Mouse (Mus musculus) embryonic facial prominence, embryonic 15.5 days (tissue): Measurements from ENCODE around the gene Ing4. TPM values are rescaled to one million over a fixed set of nuclear protein-coding genes. Genes with fewer than 3 reads are reported as not detected.
"Not testable (repeated sequence)": the region's sequence is repeated elsewhere in the genome, so short reads cannot be mapped to it uniquely, and the experiment has no call there.

Experiments used
- ATAC-seq: fragments of 200-750 bp; cut with Nextera tagmentation; 2 replicates; pipeline ENCODE4 v1.8.0; 2017; ENCODE audit warnings: low read depth, moderate TSS enrichment; ENCODE audit not compliant: insufficient number of reproducible peaks, low FRiP score, low TSS enrichment
- H3K27ac ChIP-seq: fragments of 300-500 bp; sonication (generic); replicated peaks from 2 replicates; pipeline ENCODE4 v1.5.1; 2015; ENCODE audit warnings: mild to moderate bottlenecking, inconsistent platforms
- H3K27me3 ChIP-seq: fragments of 300-500 bp; sonication (generic); 2 replicates; pipeline ENCODE4 v1.6.1; 2015; ENCODE audit warnings: inconsistent platforms
- H3K36me3 ChIP-seq: fragments of 300-500 bp; sonication (generic); 2 replicates; pipeline ENCODE4 v1.6.1; 2015; ENCODE audit warnings: mild to moderate bottlenecking, inconsistent platforms
- H3K4me1 ChIP-seq: fragments of 300-500 bp; sonication (generic); 2 replicates; pipeline ENCODE4 v1.6.1; 2015; ENCODE audit warnings: inconsistent platforms
- H3K4me2 ChIP-seq: fragments of 300-500 bp; sonication (generic); replicated peaks from 2 replicates; pipeline ENCODE4 v1.6.1; 2015; ENCODE audit warnings: mild to moderate bottlenecking, inconsistent platforms
- H3K4me3 ChIP-seq: fragments of 300-500 bp; sonication (generic); replicated peaks from 2 replicates; pipeline ENCODE4 v1.5.1; 2015; ENCODE audit warnings: mild to moderate bottlenecking, inconsistent platforms
- H3K9ac ChIP-seq: fragments of 300-500 bp; sonication (generic); 2 replicates; pipeline ENCODE4 v1.6.1; 2015; ENCODE audit warnings: inconsistent platforms
- H3K9me3 ChIP-seq: fragments of 300-500 bp; sonication (generic); replicated peaks from 2 replicates; pipeline ENCODE4 v1.6.1; 2016; ENCODE audit warnings: inconsistent platforms
- WGBS: fragments of 180-500 bp; shearing (Covaris S2); methylation state at CpG from one replicate; pipeline ENCODE4 v1.1.7; 2015; 5-methylcytosine and 5-hydroxymethylcytosine counted together
- polyA plus RNA-seq: library from polyadenylated mRNA; unstranded; fragments of >200 nt; fragmentation: Nextera tagmentation; extraction: Ambion mirVana; gene quantifications from 2 replicates; pipeline ENCODE4 v1.2.1, GENCODE M21; 2015

Ing4 gene
- polyA plus RNA-seq, 1 experiment from 2014 or later, result 154 TPM

DNA sequence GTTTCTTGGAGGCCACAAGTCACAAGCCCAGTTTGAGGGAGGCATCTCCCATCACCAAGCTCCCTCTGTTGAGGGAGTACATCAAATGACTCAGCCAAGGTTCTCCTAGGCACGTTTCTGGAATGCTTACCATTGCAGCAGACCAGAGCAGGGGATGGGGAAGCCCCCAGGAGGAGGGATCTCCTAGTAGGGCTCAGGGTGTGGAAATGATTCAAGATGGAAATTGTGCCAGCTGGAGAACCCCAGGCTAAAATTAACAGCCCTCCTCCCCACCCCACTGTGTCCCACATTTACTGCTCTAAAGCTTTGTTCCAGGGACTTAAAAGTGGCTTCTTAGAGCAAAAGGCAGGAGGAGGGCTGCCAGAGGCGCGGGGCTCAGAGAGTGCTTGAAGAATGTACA is 34.5 kb upstream of the Ing4 start:
- Histone ChIP-seq H3K4me2 (no peak overlapping the region), H3K9me3 (no peaks in the 10 kb centered on the region), H3K27ac (peak overlapping the region; percentile 40; the same call in 1 of the 2 replicates), H3K27me3 (peaks cover 15% of the 10 kb centered on the region), H3K9ac (no peak overlapping the region), H3K4me3 (no peak overlapping the region), H3K36me3 (no peaks in the 10 kb centered on the region), H3K4me1 (peaks cover 31% of the 10 kb centered on the region)
- WGBS, result 23% methylated on average over 3 of the region's 3 CpGs
- ATAC-seq, result no peak

- Histone ChIP-seq H3K4me2 (peak overlapping the region; percentile 80), H3K27ac (peak overlapping the region; percentile 99), H3K4me1 (peaks cover 38% of the 10 kb centered on the region), H3K4me3 (peak overlapping the region; percentile 82), H3K27me3 (no peaks in the 10 kb centered on the region), H3K9ac (peak overlapping the region; percentile 24; the same call in 1 of the 2 replicates), H3K9me3 (no peaks in the 10 kb centered on the region), H3K36me3 (peaks cover 22% of the 10 kb centered on the region)
- ATAC-seq, result no peak
- WGBS, result 40% methylated on average over 13 of the region's 13 CpGs
Measured at GRCm38 (mm10) chr6:125008060-125008459, 31.5 kb upstream of the Ing4 start.

DNA sequence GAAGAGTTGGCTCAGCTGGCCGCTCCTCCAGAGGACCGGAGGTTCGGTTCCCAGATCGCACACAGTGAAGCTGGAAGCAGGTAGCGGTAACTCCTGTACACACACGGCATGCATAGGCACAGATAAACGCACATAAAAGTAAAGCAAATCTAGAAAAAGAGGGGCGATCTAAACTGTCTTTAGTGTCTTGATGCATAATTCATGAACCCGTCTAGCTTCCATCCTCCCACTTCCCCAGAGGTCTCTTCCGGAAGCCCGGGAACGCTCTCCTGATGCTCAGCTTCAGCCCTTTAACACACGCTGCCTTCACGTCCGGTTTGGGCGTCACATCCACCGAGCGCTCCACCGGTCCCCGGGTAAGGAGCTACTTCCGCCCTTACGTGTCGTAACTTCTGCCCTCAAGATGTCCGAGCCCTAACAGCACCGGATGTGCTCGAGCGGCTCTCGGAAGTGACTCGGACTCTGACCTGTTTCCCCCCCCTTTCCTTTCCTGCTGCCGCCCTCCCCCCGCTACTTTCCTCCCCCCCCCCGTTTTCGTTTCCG is 30.9 kb upstream of the Ing4 start:
- WGBS, result under 1% methylated on average over 32 of the region's 34 CpGs
- ATAC-seq, result peak; percentile 98
- Histone ChIP-seq H3K4me3 (peak overlapping the region; percentile 82), H3K9me3 (no peaks in the 10 kb centered on the region), H3K9ac (peak overlapping the region; percentile 93), H3K27me3 (no peaks in the 10 kb centered on the region), H3K36me3 (peaks cover 27% of the 10 kb centered on the region), H3K4me2 (peak overlapping the region; percentile 84), H3K4me1 (peaks cover 38% of the 10 kb centered on the region), H3K27ac (peak overlapping the region; percentile 99)

- H3K36me3 ChIP-seq, result peaks cover 30% of the 10 kb centered on the region
- peak within 1 kb of the TSS; percentile 93 for H3K9ac ChIP-seq
- ATAC-seq, result no peak
- H3K4me3 ChIP-seq, result peak within 1 kb of the TSS; percentile 82
- WGBS, result 0% methylated on average over 2 of the region's 3 CpGs
- H3K9me3 ChIP-seq, result no peaks in the 10 kb centered on the region
- H3K27ac ChIP-seq, result peak within 1 kb of the TSS; percentile 99
- peak within 1 kb of the TSS; percentile 84 for H3K4me2 ChIP-seq
- no peaks in the 10 kb centered on the region for H3K27me3 ChIP-seq
- peaks cover 38% of the 10 kb centered on the region for H3K4me1 ChIP-seq
Measured at GRCm38 (mm10) chr6:125009129-125009180, 30.6 kb upstream of the Ing4 start, which contains the start of gene Zfp384. Gene Zfp384 (plus strand): TSS chr6:125009145.

GRCm38 (mm10) chr6:125009181-125010073 is 30.1 kb upstream of the Ing4 start:
- H3K4me1 ChIP-seq, result peaks cover 38% of the 10 kb centered on the region
- no peaks in the 10 kb centered on the region for H3K9me3 ChIP-seq
- H3K9ac ChIP-seq, result peak overlapping the region; percentile 93
- under 1% methylated on average over 55 of the region's 78 CpGs for WGBS
- H3K36me3 ChIP-seq, result peaks cover 34% of the 10 kb centered on the region
- peak overlapping the region; percentile 99 for H3K27ac ChIP-seq
- peak; percentile 88 for ATAC-seq
- H3K27me3 ChIP-seq, result no peaks in the 10 kb centered on the region
- H3K4me2 ChIP-seq, result peak overlapping the region; percentile 84
- H3K4me3 ChIP-seq, result peak overlapping the region; percentile 82

GRCm38 (mm10) chr6:125017682-125018081 is 21.9 kb upstream of the Ing4 start:
- Histone ChIP-seq H3K27ac (no peak overlapping the region), H3K4me1 (no peaks in the 10 kb centered on the region), H3K36me3 (peaks cover 61% of the 10 kb centered on the region), H3K4me2 (no peak overlapping the region), H3K27me3 (no peaks in the 10 kb centered on the region), H3K9me3 (no peaks in the 10 kb centered on the region), H3K9ac (no peak overlapping the region), H3K4me3 (no peak overlapping the region)
- WGBS, result 90% methylated on average over 3 of the region's 3 CpGs
- no peak for ATAC-seq

GRCm38 (mm10) chr6:125030532-125030931 is 9.0 kb upstream of the Ing4 start:
- peaks cover 66% of the 10 kb centered on the region for H3K36me3 ChIP-seq
- not testable (repeated sequence) for ATAC-seq

DNA sequence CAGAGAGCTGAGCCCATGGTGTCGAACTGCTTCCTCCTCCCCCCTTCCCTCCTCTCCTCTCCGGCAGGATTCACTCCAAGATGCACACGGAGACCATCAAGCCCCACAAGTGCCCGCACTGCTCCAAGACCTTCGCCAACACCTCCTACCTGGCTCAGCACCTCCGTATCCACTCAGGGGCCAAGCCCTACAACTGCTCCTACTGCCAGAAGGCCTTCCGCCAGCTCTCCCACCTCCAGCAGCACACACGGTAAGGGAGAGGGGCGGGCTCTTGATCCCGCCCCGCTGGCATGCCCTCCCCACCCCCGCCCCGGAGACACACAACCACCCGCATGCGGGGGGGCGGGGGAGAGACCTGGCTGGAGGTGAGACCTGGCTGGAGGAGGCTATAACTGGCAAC is 8.0 kb upstream of the Ing4 start:
- Histone ChIP-seq H3K9me3 (no peaks in the 10 kb centered on the region), H3K27me3 (no peaks in the 10 kb centered on the region), H3K9ac (no peak overlapping the region), H3K27ac (no peak overlapping the region), H3K4me1 (no peaks in the 10 kb centered on the region), H3K4me2 (no peak overlapping the region), H3K36me3 (peaks cover 70% of the 10 kb centered on the region), H3K4me3 (no peak overlapping the region)
- 86% methylated on average over 16 of the region's 16 CpGs for WGBS
- no peak for ATAC-seq

More at GRCm38 (mm10) chr6:125030532-125030931, 9.0 kb upstream of the Ing4 start:
- not testable (repeated sequence) for H3K4me3 ChIP-seq, H3K4me2 ChIP-seq, H3K27ac ChIP-seq, H3K9me3 ChIP-seq, H3K27me3 ChIP-seq, H3K9ac ChIP-seq, H3K4me1 ChIP-seq
- 31% methylated on average over 7 of the region's 9 CpGs for WGBS

- 94% methylated on average over 4 of the region's 4 CpGs for WGBS
- no peak overlapping the region for H3K9ac ChIP-seq
Measured at GRCm38 (mm10) chr6:125038666-125039065, 894 bp upstream of the Ing4 start.

GRCm38 (mm10) chr6:125039131-125039530 is 429 bp upstream of the Ing4 start:
- peak overlapping the region; percentile 70 for H3K4me2 ChIP-seq
- H3K36me3 ChIP-seq, result peaks cover 39% of the 10 kb centered on the region
- H3K27me3 ChIP-seq, result no peaks in the 10 kb centered on the region
- peak overlapping the region; percentile 90 for H3K27ac ChIP-seq
- H3K4me1 ChIP-seq, result peaks cover 14% of the 10 kb centered on the region
- 0 out of 2 replicates have a peak overlapping the region, but pooled peaks have one; percentile 6 for H3K9ac ChIP-seq
- no peak for ATAC-seq
- H3K4me3 ChIP-seq, result peak overlapping the region; percentile 75
- WGBS, result 6% methylated on average over 8 of the region's 8 CpGs
- H3K9me3 ChIP-seq, result no peaks in the 10 kb centered on the region

More at GRCm38 (mm10) chr6:125038666-125039065, 894 bp upstream of the Ing4 start:
- Histone ChIP-seq H3K36me3 (peaks cover 39% of the 10 kb centered on the region), H3K27me3 (no peaks in the 10 kb centered on the region), H3K4me1 (peaks cover 14% of the 10 kb centered on the region), H3K9me3 (no peaks in the 10 kb centered on the region), H3K27ac (peak overlapping the region; percentile 90; the same call in 1 of the 2 replicates), H3K4me3 (peak overlapping the region; percentile 75), H3K4me2 (peak overlapping the region; percentile 70)
- ATAC-seq, result no peak

DNA sequence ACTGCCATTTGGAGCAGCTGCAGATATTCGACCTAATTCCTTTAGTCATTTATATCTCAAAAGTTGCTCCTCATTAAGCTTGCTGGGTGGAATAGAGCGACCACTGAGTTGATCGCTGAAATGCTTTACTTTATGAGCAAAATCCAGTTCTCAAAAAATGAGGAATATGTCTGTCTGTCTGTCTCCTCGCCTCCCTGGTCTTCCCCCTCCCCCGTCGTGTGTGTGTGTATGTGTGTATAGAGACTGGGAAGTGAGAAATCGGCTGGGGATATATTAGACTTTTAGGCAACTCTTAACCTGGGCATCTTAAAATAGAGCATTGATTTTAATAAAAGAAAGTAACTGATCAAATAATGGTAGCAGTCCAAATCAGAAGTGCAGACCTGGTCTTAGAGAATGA is 661 bp downstream of the Ing4 start:
- Histone ChIP-seq H3K4me3 (peak overlapping the region; percentile 75), H3K9me3 (no peaks in the 10 kb centered on the region), H3K36me3 (peaks cover 40% of the 10 kb centered on the region), H3K4me2 (peak overlapping the region; percentile 70), H3K27me3 (no peaks in the 10 kb centered on the region), H3K9ac (peak overlapping the region; percentile 64), H3K27ac (peak overlapping the region; percentile 78), H3K4me1 (peaks cover 14% of the 10 kb centered on the region)
- no peak for ATAC-seq
- 11% methylated on average over 7 of the region's 7 CpGs for WGBS
